Mouse (Mus musculus) Muller cell, postnatal 12 days (primary cell): Measurements from ENCODE around the gene Sft2d1.

Source experiments
- DNase-seq: peaks from one replicate; pipeline ENCODE4 v3.0.0-alpha.2; 2015; ENCODE audit errors: inconsistent ontology term

Gene Sft2d1

GRCm38 (mm10) chr17:8310838-8311614, at the start of gene Sft2d1:
Sft2d1 (plus strand) TSS chr17:8311102.
- DNase-seq: peak; percentile 98

DNA sequence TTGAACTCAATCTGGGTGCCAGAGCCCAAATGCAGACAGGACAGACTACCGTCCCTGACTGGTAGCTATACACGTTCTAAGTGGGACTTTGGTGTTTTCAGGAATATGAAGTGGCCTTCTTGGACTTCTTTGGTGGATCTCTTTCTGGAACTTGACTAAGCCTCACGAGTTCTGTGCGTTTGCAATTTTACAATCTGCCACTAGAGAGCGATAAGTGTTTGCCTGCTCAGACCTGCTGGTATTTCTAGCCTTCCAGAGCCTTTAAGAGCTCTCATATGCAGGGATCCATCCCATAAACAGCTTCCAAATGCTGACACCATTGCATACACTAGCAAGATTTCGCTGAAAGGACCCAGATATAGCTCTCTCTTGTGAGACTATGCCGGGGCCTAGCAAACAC, 46.3 kb upstream of the Sft2d1 start:
- peak; percentile 57 for DNase-seq

DNA sequence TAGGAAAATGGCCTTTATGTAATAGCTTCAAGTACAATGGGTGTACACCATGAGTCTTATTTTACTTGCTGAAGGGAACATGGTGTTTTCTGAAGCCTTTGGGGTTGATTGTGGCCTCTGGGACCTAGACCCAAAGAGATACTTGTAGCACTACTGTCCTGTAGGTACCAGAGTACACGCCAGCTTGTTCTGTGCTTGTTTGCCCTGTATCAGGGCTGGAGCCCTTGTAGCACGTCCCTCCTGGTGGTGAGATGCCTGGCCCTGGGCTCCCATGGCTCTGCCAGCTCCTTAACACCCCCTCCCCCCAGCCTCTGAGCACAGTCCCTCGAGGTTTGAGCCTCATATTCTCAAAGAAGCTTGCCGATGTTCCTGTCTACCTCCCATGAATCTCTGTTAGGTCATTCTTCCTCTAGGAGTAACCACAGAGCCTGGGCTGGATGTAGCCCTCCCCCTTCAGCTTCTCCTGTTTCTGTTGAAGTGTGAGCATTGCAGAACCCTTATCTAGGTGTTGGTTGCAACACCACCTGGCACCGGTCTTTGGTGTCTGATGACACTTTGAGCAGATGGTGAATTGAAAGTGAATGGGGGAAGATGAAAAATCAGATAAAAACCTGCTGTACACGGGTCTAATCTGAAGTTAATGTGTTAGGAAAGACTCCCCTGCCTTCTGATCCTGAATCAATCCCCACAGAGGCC, 38.7 kb upstream of the Sft2d1 start:
- DNase-seq: no peak

DNA sequence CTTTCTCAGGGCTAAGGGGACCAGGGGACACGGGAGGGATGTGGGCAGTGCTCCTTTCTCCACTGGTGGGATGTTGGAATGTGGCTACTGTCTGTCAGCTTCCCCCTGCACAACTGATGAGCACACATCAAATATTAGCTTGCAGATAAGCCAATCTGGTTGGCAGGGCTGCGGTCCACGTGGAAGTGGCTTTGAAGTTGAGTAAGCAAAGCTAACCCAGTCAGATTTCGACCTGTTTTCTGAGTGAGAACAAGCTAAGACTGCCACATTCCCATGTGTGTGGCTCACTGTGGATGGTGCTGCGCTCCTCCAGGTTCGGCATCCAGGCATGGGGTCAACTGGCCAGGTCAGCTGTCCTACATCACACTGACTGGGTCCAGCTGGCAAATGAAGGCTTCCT, 38.0 kb upstream of the Sft2d1 start:
- no peak for DNase-seq

GRCm38 (mm10) chr17:8276071-8276470, 34.8 kb upstream of the Sft2d1 start:
- no peak for DNase-seq

GRCm38 (mm10) chr17:8276680-8277079, 34.2 kb upstream of the Sft2d1 start:
- DNase-seq: no peak

DNA sequence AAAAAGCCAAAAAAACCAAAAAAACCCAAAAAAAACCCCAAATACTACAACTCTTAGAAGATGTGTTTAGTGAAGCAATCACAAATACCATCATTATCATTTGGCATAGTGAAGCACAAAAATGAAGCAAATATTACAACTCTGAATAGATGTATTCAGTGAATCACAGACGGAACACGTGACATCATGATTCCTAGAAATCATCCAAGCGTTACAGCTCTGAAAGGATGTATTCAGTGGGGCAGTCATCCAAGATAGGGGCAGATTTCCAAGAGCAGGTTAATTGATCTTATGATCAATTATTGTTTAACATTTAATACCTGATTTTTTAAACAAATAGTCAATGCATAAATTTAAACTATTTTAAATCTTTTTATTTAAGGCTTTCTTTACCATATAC, 33.6 kb upstream of the Sft2d1 start:
- peak; percentile 68 for DNase-seq

DNA sequence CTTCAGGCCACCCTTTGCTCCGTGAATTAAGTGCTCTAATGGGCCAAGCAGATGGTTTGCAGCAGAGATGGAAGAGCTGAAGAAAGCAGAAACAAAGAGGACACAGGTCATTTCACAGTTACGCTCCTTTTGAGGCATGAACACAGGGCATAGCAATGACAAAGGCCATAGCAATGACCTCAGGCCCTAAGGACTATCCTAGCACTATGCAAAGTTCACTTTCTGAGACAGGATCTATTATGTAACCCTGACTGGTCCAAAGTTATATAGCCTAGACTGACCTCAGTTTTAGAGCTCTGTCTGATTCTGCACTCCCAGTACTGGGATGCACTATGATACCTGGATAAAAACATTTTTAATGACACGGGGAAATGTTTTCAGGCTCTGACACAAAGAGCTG, 32.5 kb upstream of the Sft2d1 start:
- DNase-seq: no peak

GRCm38 (mm10) chr17:8282821-8283525, 27.9 kb upstream of the Sft2d1 start, which contains the start of gene Mpc1:
Mpc1 (plus strand) TSS chr17:8282904.
- peak; percentile 91 for DNase-seq

DNA sequence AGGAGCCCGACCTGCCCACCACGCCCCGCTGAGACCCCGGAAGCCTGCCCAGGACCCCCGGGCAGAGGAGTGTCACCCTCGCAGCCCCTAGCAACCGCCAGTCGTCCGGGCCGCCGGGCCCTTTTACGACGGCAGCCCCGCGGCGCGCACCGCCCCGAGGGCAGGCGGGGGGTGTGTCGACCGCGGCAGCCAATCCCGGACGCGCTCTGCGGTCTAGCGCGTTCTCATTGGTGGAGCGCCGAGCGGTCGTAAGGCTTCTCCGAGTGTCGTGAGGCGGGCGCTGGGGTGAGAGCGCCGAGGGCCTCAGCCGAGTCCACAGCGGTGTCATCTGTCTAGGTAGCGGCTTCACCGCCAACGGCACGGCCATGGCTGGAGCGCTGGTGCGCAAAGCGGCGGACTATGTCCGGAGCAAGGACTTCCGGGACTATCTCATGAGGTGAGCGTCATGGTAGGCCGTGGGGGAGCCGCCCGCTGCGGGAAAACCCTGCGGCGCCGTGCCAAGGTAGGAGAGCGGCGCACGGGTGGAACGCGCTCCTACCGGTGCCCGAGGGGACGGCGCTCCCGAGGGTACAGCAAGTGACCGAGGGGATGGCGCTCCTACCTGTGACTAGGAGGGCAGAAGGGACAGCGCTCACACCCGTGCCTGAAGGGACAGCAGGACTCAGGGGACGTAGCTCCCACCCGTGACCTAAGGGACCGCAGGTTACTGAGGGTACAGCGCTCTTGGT, 27.2 kb upstream of the Sft2d1 start:
- peak; percentile 97 for DNase-seq

- DNase-seq: peak; percentile 45
These were observed 26.6 kb upstream of the Sft2d1 start for GRCm38 (mm10) chr17:8284254-8284661.

GRCm38 (mm10) chr17:8285056-8285455, 25.8 kb upstream of the Sft2d1 start:
- no peak for DNase-seq

DNA sequence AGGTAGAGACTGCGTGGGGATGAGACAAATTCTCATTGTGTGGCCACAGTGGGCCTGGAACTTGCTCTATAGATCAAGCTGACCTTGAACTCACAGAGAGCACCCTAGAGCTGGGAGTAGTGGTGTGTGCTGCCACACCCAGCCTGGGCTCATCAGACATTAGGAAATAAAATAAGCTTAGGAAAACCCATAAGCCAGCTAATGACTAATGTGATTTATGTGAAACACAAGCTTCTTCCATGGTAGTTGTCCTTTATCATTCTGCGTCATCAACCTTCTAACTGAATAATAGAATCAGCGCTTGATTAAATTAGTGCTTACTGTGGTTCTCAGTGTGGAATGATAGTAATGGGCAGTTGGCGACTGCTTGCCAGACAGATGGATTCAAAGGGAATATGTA, 23.9 kb upstream of the Sft2d1 start:
- no peak for DNase-seq

- DNase-seq: no peak
These were observed 20.8 kb upstream of the Sft2d1 start for GRCm38 (mm10) chr17:8289993-8290679.

DNA sequence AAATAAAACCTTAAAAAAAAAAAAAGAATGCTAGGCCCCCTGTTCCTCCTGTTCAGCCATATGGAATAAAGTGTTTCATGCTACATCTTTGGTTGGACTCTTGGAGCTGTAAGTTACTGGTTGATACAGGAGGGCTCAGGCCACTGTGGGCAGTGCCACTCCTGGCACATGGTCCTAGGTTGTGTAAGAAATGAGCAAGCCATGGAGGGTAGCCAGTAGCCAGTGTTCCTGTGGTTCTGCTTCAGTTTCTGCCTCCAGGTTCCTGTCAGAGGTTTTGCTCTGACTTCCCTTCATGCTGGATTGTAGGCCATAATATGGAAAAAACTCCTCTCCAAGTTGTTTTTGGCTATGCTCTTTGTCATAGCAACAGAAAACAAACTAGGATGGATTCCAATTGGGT, 20.2 kb upstream of the Sft2d1 start:
- no peak for DNase-seq

DNA sequence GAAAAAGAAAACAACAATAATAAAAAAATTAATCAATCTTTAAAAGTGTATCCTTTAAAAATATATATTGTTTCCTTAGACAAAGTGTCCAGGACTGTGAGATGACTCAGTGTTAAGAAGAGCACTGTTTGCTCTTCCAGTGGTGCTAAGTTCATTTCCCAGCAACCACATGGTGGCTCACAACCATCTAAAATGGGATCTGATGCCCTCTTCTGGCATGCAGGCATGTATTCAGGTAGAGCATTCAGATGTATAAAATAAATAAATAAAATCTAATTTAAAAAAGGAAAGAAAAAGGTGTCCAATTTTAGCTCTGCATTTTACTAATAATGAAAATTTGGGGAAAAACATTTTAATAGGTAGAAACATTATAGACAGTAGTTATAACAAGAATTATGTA, 15.1 kb upstream of the Sft2d1 start:
- no peak for DNase-seq

DNA sequence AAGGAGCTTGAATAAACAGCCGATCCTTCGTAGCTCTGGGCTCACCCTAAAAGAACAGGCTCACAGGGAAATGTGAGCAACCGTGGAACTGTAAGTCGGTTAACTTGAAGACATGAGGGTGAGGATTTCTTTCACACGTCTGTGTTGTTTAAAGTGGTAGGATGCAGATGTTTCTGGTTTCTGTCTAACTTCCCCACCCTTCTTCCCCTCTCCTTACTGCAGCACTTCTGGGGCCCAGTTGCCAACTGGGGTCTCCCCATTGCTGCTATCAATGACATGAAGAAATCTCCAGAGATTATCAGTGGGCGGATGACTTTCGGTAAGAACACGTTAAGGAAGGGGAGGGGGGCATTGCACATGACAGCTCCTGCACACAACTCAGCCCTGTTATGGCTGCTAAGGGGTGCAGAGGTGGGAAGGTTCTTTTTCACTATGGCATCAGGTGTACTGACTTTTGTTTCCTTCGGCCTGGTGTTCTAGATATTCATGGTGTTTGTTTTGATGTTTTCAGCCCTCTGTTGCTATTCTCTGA, 14.5 kb upstream of the Sft2d1 start:
- DNase-seq: no peak

DNA sequence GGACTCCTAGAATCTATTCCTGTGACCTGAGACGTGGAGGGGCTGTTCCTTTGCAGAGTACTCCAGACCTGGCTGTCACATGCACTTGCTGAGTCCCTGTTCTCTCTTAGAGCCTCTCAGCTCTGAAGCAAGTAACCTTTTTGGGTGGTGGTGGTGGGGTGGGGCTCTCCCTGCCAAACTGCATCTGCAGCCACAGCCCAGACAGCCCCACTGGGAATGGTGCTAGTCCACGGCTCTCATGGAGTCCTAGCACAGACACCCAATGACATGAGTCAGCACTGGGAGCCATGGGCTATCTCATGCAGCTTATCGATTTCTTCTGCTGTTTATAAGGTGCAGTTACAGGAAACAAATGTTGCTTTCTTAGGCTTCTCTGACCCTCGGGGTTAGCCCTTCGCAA, 13.2 kb upstream of the Sft2d1 start:
- DNase-seq: no peak

- DNase-seq: no peak
These were observed 12.6 kb upstream of the Sft2d1 start for GRCm38 (mm10) chr17:8298281-8298680.

DNA sequence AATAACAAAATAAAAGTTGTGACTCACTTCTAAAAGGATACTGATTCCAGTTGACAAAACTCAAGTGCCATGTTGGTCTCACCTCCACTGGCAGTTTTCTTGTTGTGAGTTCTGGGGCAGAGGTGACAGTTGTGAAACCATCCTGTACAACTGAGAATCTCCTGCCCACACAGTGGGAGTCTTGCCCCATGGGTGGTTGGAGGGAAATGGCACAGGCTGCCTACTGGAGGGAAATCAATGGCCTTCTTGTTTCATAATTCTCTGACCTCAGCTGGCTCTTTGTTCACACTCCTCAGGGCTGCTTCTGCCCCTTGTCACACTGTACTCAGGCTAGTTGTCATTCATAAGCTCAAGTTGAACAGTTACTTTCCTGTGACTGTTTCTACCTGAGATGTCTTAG, 11.4 kb upstream of the Sft2d1 start:
- peak; percentile 38 for DNase-seq

GRCm38 (mm10) chr17:8301515-8301914, 9.4 kb upstream of the Sft2d1 start:
- no peak for DNase-seq
